Mouse (Mus musculus) kidney, adult 8-10 months (tissue): ENCODE data around the gene Col9a2.
A peak's percentile ranks its signal among the peaks of the same experiment; 100 is the strongest.
"Not testable (repeated sequence)": the region's sequence is repeated elsewhere in the genome, so short reads cannot be mapped to it uniquely, and the experiment has no call there.

Experiments
- DNase-seq, 2 experiments: peaks; one replicate each; pipeline ENCODE4 v3.0.0; 2022

Gene Col9a2

DNA sequence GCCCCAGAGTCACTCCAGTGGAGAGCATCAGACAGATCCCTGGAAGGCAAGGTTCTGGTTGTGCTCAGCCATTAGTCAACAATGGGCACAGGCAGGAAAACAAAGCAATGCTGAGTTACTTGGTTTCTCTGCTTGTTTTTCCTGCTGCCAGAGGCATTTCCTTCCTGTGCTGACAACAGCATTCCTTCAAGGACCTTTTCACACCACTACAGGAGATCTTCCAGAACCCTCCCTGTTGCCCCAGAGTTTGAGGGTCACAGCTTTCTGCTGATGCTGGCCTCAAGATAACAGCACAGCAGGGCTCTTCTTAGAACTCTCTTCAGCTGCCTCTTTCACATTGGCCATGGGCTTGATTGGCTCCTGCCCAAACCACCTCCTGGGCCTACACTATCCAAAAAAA, 17.3 kb upstream of the Col9a2 start:
- DNase-seq, result peak; percentile 65 to 79

DNA sequence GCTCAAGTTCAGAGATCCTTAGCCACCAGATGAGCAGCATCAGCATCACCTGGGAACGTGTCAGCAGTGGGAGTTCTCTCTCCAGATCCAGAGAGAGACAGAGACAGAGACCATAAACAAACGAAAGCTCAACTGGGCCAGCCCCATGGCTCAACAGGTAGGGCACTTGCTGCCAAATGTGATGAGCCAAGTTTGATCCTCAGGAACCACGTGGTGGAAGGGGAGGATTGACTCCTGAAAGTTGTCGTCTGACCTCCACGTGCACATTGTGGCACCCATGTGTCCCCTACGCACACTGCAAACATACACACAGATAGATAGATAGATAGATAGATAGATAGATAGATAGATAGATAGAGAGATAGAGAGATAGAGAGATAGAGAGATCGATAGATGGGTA, 15.7 kb upstream of the Col9a2 start:
- no peak for DNase-seq

DNA sequence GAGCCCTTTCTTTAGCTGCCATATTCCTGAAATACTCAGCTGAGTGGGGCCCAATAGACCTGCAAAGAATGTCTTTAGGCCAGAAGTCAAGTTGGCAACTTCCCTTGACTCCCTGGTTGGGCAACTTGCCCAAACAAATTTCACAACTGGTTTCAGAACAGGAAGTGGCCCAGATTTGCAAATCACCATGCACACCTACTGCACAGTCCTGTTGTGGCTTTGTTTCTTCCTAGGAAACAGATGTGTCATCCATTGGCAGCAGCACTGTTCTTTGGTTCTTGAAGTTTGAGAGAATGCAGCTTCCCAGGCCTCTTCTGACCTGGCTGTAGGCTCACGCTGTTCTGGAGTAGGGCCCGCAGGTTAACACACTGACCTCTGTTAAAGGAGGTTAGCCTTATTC, 15.2 kb upstream of the Col9a2 start:
- peak; percentile 67 to 68 for DNase-seq

DNA sequence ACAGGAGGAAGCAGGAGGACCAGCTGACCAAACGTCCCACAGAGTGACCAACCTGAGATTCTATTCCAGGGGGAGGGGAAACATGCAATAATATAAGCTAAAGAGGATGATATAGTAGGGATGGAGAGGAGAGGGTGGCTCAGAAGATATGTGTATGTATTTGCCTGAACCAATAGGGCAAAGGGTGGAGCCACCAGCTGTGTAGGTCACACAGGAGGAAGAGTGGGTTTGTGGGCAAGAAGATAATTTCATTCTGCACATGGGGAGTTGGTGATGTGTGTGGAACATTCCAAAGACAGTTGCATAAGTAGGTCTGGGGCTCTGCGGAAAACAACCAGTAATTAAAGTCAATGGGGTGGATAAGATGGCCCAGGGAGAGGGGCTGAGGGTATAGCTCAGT, 13.5 kb upstream of the Col9a2 start:
- no peak for DNase-seq

DNA sequence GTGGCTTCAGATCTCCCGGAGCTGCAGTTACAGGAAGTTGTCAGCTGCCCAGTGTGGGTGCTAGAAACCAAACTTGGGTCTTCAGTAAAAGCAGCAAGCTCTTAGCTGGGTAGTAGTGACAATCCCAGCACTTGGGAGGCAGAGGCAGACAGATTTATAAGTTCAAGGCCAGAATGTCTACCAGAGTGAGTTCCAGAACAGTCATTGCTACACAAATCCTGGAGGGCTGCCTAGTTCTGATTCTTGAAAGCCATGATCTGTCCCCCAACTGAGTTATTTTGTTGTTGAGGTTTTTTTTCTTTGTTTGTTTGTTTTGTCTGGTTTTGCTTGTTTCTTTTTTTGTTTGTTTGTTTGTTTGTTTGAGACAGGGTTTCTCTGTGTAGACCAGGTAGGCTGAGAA, 11.0 kb upstream of the Col9a2 start:
- no peak for DNase-seq

DNA sequence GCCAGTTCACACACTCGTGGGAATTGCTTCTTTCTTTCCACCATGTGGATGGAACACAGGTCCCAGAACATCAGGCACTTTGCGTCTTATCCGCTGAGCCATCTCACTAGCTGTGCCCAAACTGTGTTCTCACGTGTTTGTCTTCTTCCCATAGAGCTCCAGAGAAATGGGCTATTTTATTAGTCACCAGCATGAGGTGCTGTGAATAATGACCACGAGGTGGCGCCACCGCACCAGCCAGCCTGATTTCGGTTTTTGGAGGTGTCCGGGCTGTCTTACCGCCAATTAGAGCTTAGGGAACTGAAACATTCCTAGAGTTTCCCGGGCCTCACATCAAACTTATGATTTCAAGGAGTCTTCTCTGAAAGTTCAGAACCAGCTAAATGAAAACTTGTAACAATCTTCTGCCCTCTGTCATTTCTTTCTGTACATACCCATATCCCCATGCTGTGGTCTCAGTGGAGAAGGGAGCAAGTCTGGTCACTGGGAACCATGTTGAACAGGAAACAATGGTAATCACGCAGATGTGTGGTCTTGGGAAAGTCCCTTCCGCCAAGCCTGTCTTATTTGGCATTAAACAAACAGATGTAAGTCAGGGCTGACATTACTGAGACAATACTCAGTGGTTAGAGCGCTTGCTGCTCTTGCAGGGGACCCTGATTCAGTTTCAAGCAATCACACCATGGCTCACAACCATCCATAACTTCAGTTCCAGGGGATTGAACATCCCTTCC, 10.4 kb upstream of the Col9a2 start:
- peak in 1 of 2 experiments; percentile 67 for DNase-seq

DNA sequence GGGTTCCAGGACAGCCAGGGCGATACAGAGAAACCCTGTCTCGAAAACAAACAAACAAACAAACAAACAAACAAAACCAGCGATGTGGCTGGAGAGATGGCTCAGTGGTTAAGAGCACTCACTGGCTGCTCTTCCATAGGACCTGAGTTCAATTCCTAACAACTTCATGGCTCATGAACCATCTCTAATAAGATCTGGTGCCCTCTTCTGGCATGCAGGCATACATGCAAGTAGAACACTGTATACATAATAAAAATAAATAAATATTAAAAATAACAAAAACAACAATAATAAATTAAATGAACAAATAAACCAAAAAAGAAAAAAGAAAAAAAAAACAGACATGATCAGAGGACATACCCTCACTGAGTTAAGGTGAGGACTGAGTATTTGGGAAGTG, 9.6 kb upstream of the Col9a2 start:
- no peak for DNase-seq

DNA sequence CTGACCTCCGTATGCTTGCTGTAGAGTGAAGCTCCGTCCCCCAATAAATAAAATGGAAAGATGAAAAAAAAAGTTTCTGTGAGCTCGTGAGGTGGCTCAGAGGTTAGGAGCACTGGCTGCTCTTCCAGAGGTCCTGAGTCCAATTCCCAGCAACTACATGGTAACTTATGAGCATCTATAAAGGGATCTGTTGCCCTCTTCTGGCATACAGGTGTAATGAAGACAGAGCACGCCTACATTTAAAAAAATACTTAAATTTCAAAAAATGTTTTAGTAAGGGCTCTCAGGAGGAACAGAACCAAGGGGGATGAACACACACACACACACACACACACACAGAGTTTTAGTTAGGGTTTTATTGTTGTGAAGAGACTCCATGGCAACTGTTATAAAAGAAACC, 7.7 kb upstream of the Col9a2 start:
- DNase-seq, result no peak

DNA sequence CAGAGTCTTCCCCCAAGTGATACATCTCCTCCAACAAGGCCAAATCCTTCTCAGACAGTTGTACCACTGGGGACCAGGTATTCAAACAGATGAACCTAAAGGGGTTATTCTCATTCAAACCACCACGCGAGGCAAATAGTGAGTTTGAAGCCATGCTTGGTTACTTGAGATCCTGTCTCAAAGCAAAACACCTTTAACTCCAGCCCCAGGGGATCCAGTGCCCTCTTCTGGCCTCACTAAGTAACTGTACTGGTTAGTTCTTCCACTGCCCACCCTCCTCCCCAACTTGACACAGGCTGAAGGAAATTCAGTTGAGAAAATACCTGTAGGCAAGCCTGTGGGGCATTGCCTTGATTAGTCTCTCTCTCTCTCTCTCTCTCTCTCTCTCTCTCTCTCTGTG, 6.2 kb upstream of the Col9a2 start:
- no peak for DNase-seq

DNA sequence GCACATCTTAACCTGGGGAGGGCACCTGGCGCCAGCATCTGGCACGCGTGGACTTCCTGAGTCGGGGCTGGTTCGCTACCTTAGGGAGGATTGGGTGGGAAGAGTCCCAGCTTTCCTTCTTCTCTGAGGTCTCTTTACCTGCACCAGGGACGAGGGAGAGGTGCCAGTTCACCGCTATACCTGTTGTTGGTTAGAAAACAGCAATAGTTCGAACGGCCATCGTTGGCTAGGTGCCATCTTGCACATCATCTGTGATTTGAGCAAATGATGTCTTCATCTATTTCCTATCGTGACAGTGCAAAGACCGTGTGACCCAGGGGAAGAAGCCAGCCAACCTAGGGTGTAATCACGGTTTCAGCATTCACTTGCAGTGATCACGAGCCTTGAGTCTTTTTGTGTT, 1.1 kb downstream of the Col9a2 start:
- DNase-seq, result no peak

DNA sequence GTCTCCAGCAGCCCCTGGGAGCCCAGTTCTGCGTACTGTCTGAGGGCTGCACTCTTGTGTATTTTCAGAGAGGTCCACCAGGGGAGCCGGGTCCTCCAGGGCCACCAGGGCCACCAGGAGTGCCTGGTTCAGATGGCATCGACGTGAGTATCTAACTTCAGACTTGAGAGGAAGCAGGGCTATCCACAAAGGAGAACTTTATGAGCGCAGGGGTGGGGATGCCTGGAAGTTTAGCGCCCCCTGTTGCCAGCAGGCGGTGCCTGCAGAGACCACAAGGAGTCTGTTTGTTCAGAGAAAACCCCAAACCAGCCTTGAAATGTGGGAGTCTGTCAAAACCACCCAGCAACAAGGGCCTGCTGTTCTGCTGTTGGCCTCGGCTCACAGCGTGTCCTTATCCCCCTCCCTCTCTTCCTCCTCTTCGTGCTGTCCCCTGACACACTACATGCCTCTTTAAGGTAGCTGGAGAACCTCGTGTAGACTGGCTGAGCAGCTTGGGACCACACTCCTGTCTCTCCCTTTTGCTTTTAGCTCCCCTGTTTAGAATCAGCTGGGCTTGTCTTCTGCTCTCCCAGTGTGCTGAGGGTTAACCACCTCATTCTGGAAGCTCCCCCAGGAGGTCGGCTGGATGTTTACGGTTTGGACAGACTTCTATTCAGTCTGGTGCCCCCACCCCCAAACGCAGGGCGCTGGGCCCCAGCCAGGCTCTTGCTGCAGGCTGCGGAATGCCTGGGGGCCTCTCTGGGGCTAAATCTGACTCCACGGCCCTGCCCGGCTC, 1.9 kb downstream of the Col9a2 start:
- DNase-seq, result peak in 1 of 2 experiments; percentile 42

DNA sequence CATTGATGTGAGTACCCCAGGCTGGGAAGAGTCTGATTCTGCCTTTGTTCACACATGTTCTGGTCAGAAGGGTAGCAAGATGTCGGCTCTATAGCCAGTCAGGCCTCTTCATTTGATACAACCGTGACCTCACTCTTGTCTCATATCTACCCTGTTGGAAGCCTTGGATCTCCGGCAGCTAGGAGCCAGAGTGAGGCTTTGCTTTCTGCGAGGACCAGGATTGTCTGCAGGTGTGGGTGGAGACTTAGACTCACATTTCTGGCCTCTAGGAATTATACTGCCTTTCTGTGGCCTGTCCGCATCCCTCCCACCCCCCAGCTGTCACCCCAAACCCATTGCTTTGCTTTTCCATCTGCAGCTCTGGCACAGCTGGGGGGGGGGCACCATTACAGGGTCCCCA, 3.3 kb downstream of the Col9a2 start:
- no peak for DNase-seq

DNA sequence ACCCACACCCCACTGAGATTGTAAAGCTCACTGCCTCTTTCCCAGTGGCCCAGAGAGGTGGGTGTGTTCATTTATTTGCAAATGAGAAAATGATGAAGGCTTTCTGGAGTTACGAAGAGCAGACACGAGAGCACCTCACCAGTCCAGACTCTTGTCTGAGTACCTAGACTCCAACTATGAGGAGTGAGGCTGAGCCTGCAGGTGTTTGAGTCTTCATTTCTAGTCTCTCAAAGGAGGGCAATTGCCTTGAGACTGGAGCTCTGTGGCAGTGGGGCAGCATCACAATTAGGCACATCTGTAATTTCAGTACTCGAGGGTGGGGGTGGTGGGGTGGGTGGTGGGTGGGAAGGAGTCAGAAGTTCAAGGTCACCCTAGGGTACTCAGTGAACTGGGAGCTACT, 3.8 kb downstream of the Col9a2 start:
- no peak for DNase-seq

DNA sequence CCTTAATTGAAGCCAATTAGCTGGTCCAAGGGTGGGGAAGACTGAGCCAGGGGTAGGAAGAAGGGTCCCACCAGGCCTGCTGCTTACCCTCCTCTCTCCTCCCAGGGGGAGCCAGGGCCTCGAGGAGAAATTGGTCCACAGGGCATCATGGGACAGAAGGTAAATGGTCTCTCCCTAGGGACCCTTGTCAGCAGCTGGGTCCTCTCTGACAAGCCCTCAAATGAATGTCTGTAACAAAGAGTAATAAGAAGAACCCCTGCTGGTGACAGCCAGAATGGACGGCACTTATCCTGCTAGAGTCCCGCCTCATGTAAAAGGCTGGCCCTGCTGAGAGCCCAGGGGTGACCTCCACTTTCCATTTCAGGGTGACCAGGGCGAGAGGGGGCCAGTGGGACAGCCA, 12.7 kb downstream of the Col9a2 start:
- no peak for DNase-seq

DNA sequence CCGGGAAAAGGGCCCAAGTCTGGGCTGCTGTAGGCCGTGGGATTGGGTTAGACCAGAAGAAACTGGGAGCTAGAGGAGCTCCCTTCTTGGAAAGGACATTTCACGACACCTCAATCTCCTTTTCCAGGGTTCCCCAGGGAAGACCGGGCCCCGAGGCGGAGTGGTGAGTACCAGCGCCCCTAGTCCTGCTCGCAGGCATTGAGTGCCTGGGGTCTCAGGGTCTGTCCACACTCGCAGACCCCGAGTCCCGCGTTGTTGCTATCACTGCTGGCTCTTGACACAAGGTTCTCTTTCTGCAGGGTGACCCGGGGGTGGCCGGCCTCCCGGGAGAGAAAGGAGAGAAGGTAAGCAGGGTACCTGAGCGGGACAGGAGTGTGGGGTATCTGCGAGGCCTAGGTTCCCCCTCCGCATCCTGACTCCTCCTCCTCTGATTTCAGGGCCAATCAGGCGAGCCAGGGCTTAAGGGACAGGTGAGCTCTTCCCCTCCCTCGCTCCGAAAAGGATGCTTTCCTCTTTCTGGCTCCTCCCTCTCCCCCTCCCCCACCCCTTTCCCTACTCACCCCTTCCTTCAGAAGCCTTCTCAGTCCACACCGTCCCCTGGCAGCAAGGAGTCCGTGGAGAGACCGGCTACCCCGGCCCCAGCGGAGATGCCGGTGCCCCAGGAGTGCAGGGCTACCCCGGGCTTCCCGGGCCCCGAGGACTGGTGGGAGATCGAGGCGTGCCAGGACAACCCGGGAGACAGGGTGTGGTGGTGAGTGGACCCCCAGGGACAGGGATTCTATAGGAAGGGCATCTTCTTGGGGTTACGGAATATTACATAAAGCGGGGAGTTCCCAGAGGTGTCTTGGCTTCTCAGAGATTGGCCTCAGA, 13.5 kb downstream of the Col9a2 start:
- no peak for DNase-seq

DNA sequence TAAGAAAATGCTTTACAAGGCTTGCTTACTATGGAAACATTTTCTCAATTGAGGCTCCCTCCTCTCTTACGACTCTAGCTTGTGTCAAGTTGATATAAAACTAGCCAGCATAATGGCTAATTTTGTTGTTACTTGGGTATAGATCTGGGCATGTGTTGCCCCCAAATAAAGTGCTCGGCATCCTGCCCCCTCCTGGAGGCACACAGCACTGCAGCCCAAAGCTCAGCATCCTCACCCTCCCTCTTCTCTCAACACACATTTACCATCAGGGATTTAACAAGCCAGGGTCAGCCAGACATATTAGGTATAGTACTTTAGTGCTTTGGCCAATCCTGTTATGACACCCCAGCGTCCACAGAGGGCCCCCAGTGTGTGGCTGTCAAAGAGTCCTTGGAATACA, 17.2 kb downstream of the Col9a2 start:
- DNase-seq, result no peak

DNA sequence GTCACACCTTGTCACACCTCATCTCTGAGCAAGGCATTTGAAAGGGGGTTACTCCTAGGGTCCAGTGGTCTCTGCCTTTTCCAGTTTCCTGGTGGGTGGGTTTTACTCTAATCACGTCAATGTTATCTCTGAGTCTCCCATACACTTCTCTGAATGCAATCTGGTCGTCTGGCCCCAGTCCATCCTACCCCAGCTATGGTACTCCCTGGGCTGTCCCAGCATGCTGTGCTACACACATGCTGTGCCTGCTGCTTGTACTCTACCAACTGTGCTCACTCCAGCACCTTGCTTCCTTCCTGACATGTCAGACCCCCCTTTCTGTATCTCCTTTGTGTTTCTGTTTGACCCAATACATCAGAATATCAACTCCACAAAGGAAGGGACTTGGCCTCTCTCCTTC, 17.8 kb downstream of the Col9a2 start:
- no peak for DNase-seq

DNA sequence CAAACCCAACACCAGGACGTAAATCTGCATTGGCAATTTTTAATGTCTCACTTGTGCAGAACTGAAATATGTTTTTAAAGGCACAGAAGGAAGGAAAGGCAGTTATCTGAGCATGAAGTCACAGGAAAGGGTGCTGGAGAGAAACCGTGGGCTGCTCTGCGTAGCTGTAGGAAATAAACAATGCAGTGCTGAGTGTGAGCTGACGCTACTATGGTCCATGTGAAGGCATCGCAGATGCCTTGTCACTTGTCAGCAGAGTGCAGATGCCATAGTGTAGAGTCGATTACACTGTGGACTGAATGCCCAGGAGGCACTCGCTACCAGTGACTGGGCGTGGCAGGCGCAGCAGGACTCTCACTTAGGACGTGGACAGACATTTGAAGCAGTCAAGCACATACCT, 20.0 kb downstream of the Col9a2 start:
- not testable (repeated sequence) for DNase-seq

DNA sequence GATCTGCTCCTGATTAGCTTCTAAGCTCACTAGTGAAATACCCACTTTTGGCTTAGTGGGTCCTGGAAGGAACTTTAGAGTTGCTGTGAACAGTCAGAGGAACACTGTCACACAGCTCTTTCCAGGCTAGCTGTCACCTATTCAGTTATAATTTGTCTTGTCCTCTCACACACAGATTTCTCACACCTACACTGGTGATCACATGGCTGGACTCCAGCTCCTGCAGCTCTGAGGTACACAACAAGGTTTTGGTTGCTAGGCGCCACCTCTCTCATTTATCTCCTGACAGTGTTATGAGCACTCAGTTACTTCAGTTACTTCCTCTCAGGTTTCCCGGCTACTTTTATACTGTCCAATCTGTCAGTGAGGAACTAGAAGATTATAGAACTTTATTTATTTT, 26.2 kb downstream of the Col9a2 start:
- no peak for DNase-seq

DNA sequence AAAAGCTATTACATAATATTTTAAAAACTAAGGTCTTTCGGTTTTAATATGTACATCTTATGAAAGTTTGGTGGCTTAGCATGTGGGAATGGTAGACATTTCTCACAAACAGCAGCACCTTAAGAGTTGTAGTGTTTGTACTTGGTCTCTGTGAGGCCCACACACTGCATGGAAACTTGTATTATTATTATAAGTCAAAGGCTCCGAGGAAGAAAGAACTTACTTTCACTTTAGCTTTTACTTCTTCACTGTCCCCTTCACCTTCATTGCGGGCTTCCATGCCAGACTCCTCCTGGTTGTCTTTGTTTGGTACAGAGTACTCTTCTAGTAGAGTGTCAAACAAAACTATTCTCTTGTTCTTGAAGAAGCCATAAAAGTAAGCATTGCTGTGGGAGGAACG, 35.1 kb downstream of the Col9a2 start:
- no peak for DNase-seq

DNA sequence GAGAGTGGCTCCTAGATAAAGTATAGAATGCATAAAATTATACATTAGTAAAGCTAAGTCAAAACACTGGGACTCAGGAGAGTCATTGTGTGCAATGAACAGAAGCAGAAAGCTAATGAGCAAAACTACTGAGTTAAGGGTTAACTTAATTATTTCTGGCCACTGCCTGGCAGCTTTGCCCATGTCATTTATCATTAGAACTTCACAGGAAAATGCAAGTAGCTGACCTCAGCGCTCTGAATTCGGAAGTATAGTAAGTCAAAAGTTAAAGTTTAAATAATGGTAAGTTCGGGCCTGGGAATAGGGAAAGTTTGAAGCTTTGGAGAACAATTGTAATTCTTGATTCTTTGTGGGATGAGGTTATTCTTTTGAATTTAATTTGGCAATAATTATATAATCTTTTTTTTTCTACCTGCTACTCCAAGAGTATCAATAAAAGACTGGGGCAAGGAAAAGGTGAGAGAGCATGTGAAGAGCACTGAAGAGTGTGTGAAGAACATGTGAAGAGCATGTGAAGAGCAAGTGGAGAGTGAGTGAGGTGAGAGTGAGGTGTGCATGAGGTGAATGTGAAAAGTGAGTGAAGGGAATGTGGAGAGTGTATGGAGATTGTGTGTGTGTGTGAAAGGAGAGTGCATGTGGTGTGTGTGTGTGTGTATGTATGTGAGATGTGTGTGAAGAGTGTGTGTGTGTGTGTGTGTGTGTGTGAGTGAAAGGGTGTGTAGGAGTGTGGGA, 38.9 kb downstream of the Col9a2 start:
- DNase-seq, result peak; percentile 61 to 63

DNA sequence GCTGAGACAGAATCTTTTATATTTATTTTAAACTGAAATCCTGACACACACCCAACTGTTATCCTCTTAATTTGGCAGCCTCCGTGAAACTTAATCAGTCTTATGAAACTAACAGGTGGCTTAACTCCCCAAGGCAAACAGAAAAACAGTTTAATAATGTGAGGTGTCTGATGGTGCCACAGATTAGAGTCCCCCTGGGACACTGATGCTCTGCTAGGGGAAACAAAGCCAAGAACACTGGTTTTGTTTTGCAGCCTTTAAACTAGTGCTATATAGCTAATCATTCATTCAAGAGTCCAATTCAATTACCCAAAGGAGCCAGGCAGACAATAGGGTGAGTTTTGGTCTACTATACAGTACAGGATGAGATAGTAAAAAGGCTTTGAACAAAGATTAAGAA, 41.2 kb downstream of the Col9a2 start:
- no peak for DNase-seq

DNA sequence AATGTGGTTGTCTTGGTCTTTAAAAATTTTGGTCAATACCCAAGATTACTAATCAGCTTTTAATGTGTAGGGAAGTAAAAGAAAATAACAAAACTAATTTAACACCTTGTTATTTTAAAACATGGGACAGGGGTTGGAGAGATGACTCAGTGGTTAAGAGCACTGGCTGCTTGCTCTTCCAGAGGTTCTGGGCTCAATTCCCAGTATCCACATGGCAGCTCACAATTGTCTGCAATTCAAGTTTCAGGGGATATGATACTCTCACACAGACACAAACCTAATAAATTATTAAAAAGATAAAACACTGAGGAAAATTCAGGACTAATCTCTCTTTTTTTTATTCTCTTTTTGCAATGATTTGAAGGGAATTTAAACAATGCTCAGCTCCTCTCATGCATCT, 45.3 kb downstream of the Col9a2 start:
- no peak for DNase-seq
